Mouse (Mus musculus) liver, embryonic 15.5 days (tissue): ENCODE data around the gene Pick1. TPM values are rescaled to one million over a fixed set of nuclear protein-coding genes. Genes with fewer than 3 reads are reported as not detected.
A peak's percentile ranks its signal among the peaks of the same experiment; 100 is the strongest.

ENCODE experiments used
- ATAC-seq: fragments of 200-750 bp; cut with Nextera tagmentation; 2 replicates; pipeline ENCODE4 v1.8.0; 2017; ENCODE audit warnings: moderate number of reproducible peaks, mild to moderate bottlenecking, moderate library complexity; ENCODE audit not compliant: insufficient read depth
- H3K27ac ChIP-seq: fragments of 300-500 bp; sonication (generic); replicated peaks from 2 replicates; pipeline ENCODE4 v1.5.1; 2015; ENCODE audit warnings: mild to moderate bottlenecking, inconsistent platforms
- H3K27me3 ChIP-seq: fragments of 300-500 bp; sonication (generic); 2 replicates; pipeline ENCODE4 v1.6.1; 2015; ENCODE audit warnings: mild to moderate bottlenecking, inconsistent platforms
- H3K36me3 ChIP-seq: fragments of 300-500 bp; sonication (generic); replicated peaks from 2 replicates; pipeline ENCODE4 v1.6.1; 2015; ENCODE audit warnings: moderate library complexity, mild to moderate bottlenecking, inconsistent platforms
- H3K4me1 ChIP-seq: fragments of 300-500 bp; sonication (generic); replicated peaks from 2 replicates; pipeline ENCODE4 v1.6.1; 2015; ENCODE audit warnings: inconsistent platforms
- H3K4me2 ChIP-seq: fragments of 300-500 bp; sonication (generic); 2 replicates; pipeline ENCODE4 v1.6.1; 2015; ENCODE audit warnings: moderate library complexity, mild to moderate bottlenecking, inconsistent platforms
- H3K4me3 ChIP-seq: fragments of 300-500 bp; sonication (generic); replicated peaks from 2 replicates; pipeline ENCODE4 v1.5.1; 2015; ENCODE audit warnings: mild to moderate bottlenecking, inconsistent platforms
- H3K9ac ChIP-seq: fragments of 300-500 bp; sonication (generic); 2 replicates; pipeline ENCODE4 v1.6.1; 2015; ENCODE audit warnings: moderate library complexity, mild to moderate bottlenecking, inconsistent platforms
- H3K9me3 ChIP-seq: fragments of 300-500 bp; sonication (generic); replicated peaks from 2 replicates; pipeline ENCODE4 v1.6.1; 2016; ENCODE audit warnings: inconsistent platforms
- WGBS: fragments of 180-500 bp; shearing (Covaris S2); methylation state at CpG from one replicate; pipeline ENCODE4 v1.1.7; 2015; ENCODE audit warnings: mixed read lengths; ENCODE audit not compliant: insufficient replicate concordance; 5-methylcytosine and 5-hydroxymethylcytosine counted together
- polyA plus RNA-seq: library from polyadenylated mRNA; unstranded; fragments of >200 nt; fragmentation: Nextera tagmentation; extraction: Ambion mirVana; gene quantifications from 2 replicates; pipeline ENCODE4 v1.2.1, GENCODE M21; 2015

Pick1 gene
- 12.2 and 13.1 TPM in 2 replicates for polyA plus RNA-seq

GRCm38 (mm10) chr15:79229058-79229821, at the start of gene Pick1, which contains the start of gene Gm49486:
Gene Pick1, plus strand, starts transcription at chr15:79229173.
Gene Gm49486, plus strand, starts transcription at chr15:79229391.
- peak within 1 kb of the TSS; percentile 84 for H3K27ac ChIP-seq
- H3K9ac ChIP-seq, result peak within 1 kb of the TSS; percentile 72
- H3K9me3 ChIP-seq, result no peaks in the 10 kb centered on the region
- H3K4me2 ChIP-seq, result peak within 1 kb of the TSS; percentile 99
- H3K27me3 ChIP-seq, result no peaks in the 10 kb centered on the region; the same call in 1 of the 2 replicates
- 0 out of 2 replicates have a peak, but pooled peaks cover 6% of the 10 kb centered on the region for H3K36me3 ChIP-seq
- H3K4me3 ChIP-seq, result peak within 1 kb of the TSS; percentile 84
- peak; percentile 64 for ATAC-seq
- under 1% methylated on average over 51 of the region's 51 CpGs for WGBS
- H3K4me1 ChIP-seq, result peaks cover 18% of the 10 kb centered on the region

DNA sequence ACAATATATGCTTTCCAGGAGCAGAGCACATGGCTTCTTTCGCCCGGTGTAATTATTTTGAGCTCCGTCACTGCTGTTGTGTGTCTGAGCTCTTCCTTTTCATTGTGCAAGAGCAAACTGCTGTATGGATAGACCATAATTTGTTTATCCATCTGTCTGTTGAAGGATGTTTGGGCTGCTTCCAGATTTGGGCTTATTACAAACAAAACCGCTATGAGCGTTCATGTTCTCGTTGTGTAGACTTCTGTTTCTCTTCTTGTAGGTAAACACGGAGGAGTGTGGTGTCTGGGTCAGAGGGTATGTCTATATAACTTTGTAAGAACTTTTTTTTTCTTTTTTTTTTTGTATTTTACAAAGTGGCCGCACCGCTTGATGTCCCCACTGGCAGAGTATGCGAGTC, 43.8 kb upstream of the Pick1 start:
- Histone ChIP-seq H3K9me3 (no peaks in the 10 kb centered on the region), H3K27ac (peak overlapping the region; percentile 64), H3K27me3 (no peaks in the 10 kb centered on the region; the same call in 1 of the 2 replicates), H3K4me1 (peaks cover 3% of the 10 kb centered on the region; the same call in 1 of the 2 replicates), H3K4me3 (no peak overlapping the region), H3K4me2 (no peak overlapping the region), H3K9ac (no peak overlapping the region), H3K36me3 (no peaks in the 10 kb centered on the region)
- 67% methylated on average over 10 of the region's 10 CpGs for WGBS
- ATAC-seq, result peak; percentile 57; the same call in 1 of the 2 replicates

- no peak overlapping the region for H3K27ac ChIP-seq
- H3K4me1 ChIP-seq, result peaks cover 3% of the 10 kb centered on the region; the same call in 1 of the 2 replicates
Measured at GRCm38 (mm10) chr15:79187819-79188218, 41.2 kb upstream of the Pick1 start.

GRCm38 (mm10) chr15:79191426-79191825, 37.5 kb upstream of the Pick1 start:
- no peaks in the 10 kb centered on the region for H3K27me3 ChIP-seq
- H3K36me3 ChIP-seq, result no peaks in the 10 kb centered on the region
- H3K4me3 ChIP-seq, result no peak overlapping the region
- no peaks in the 10 kb centered on the region for H3K9me3 ChIP-seq
- H3K9ac ChIP-seq, result no peak overlapping the region
- 80% methylated on average over 2 of the region's 2 CpGs for WGBS
- no peak for ATAC-seq
- peaks cover 7% of the 10 kb centered on the region for H3K4me1 ChIP-seq
- no peak overlapping the region for H3K4me2 ChIP-seq
- no peak overlapping the region for H3K27ac ChIP-seq

More at GRCm38 (mm10) chr15:79187819-79188218, 41.2 kb upstream of the Pick1 start:
- no peak overlapping the region for H3K9ac ChIP-seq
- WGBS, result 64% methylated on average over 8 of the region's 8 CpGs
- no peak overlapping the region for H3K4me3 ChIP-seq
- H3K36me3 ChIP-seq, result no peaks in the 10 kb centered on the region
- no peak overlapping the region for H3K4me2 ChIP-seq
- peak; percentile 58; the same call in 1 of the 2 replicates for ATAC-seq
- no peaks in the 10 kb centered on the region; the same call in 1 of the 2 replicates for H3K27me3 ChIP-seq
- no peaks in the 10 kb centered on the region for H3K9me3 ChIP-seq

- ATAC-seq, result no peak
- no peak overlapping the region for H3K4me3 ChIP-seq
- no peaks in the 10 kb centered on the region for H3K36me3 ChIP-seq
- no peaks in the 10 kb centered on the region for H3K9me3 ChIP-seq
- no peak overlapping the region for H3K4me2 ChIP-seq
- no peak overlapping the region for H3K9ac ChIP-seq
- 74% methylated on average over 6 of the region's 6 CpGs for WGBS
- no peaks in the 10 kb centered on the region for H3K27me3 ChIP-seq
- H3K27ac ChIP-seq, result no peak overlapping the region
- peaks cover 7% of the 10 kb centered on the region for H3K4me1 ChIP-seq
Measured at GRCm38 (mm10) chr15:79192450-79192849, 36.5 kb upstream of the Pick1 start.

GRCm38 (mm10) chr15:79192885-79193845, 35.8 kb upstream of the Pick1 start:
- H3K36me3 ChIP-seq, result no peaks in the 10 kb centered on the region
- H3K9me3 ChIP-seq, result no peaks in the 10 kb centered on the region
- H3K4me3 ChIP-seq, result no peak overlapping the region
- H3K4me2 ChIP-seq, result no peak overlapping the region
- H3K27me3 ChIP-seq, result 0 out of 2 replicates have a peak, but pooled peaks cover 1% of the 10 kb centered on the region
- H3K9ac ChIP-seq, result no peak overlapping the region
- no peak for ATAC-seq
- no peak overlapping the region for H3K27ac ChIP-seq
- H3K4me1 ChIP-seq, result peaks cover 7% of the 10 kb centered on the region
- WGBS, result 52% methylated on average over 27 of the region's 27 CpGs

GRCm38 (mm10) chr15:79194048-79194447, 34.9 kb upstream of the Pick1 start:
- H3K36me3 ChIP-seq, result no peaks in the 10 kb centered on the region
- H3K9ac ChIP-seq, result no peak overlapping the region
- H3K27ac ChIP-seq, result no peak overlapping the region
- no peak overlapping the region for H3K4me3 ChIP-seq
- 0 out of 2 replicates have a peak, but pooled peaks cover 4% of the 10 kb centered on the region for H3K27me3 ChIP-seq
- no peaks in the 10 kb centered on the region for H3K9me3 ChIP-seq
- no peak for ATAC-seq
- WGBS, result 34% methylated on average over 9 of the region's 9 CpGs
- H3K4me2 ChIP-seq, result no peak overlapping the region
- peaks cover 7% of the 10 kb centered on the region for H3K4me1 ChIP-seq

GRCm38 (mm10) chr15:79194946-79195345, 34.0 kb upstream of the Pick1 start:
- Histone ChIP-seq H3K9me3 (no peaks in the 10 kb centered on the region), H3K4me3 (no peak overlapping the region), H3K27ac (no peak overlapping the region), H3K9ac (no peak overlapping the region), H3K27me3 (0 out of 2 replicates have a peak, but pooled peaks cover 4% of the 10 kb centered on the region), H3K4me1 (peaks cover 7% of the 10 kb centered on the region), H3K36me3 (no peaks in the 10 kb centered on the region), H3K4me2 (no peak overlapping the region)
- ATAC-seq, result peak; percentile 57
- WGBS, result 50% methylated on average over 2 of the region's 2 CpGs

DNA sequence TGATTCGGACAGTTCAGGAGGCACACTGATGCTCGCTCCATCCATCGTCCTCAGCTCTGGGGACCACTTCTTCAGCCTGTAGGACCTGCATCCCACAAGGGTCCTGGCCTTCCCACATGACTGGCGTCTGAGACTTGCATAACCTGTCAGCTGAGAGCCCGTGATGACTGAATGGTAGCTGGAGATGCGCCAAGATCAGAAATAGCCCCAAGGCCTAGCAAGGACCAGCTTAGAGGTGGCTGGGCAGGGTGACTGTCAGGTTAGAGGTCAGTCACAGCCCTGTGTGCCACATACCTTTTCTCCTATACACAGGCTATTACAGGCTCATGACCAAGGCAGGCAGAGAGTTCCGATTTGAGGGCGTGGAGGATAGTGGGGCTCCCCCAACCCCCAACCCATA, 33.5 kb upstream of the Pick1 start:
- Histone ChIP-seq H3K9ac (no peak overlapping the region), H3K4me3 (no peak overlapping the region), H3K27me3 (0 out of 2 replicates have a peak, but pooled peaks cover 4% of the 10 kb centered on the region), H3K4me1 (peaks cover 7% of the 10 kb centered on the region), H3K9me3 (no peaks in the 10 kb centered on the region), H3K27ac (no peak overlapping the region), H3K36me3 (no peaks in the 10 kb centered on the region), H3K4me2 (no peak overlapping the region)
- ATAC-seq, result 0 out of 2 replicates have a peak, but pooled peaks have one; percentile 46
- 64% methylated on average over 8 of the region's 8 CpGs for WGBS

DNA sequence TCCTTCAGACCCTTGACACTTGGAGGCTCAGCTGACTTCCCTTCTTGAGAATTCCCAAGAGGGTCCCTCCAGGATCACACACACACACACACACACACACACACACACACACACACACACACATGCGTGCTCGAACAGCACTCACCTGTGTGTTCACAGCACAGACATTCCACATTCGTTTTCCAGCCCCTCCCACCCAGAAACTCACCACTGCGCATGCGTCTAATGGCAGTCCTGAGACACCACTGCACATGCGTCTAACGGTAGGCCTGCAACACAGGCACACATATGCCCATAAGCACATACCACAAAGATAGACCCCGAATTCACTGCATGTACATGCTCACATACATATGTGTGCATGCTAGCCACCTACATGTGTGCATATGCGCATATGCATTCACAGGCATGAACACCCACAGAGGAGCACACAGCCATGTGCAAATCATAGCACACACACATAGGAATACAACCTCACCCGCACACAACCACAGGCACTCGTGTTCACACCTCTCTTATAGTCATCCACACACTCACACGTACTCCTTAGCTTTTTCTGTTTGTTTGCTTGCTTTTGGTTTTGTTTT, 29.5 kb upstream of the Pick1 start:
- Histone ChIP-seq H3K4me1 (peaks cover 10% of the 10 kb centered on the region), H3K36me3 (no peaks in the 10 kb centered on the region), H3K27ac (no peak overlapping the region), H3K4me2 (no peak overlapping the region), H3K9me3 (no peaks in the 10 kb centered on the region), H3K27me3 (peaks cover 14% of the 10 kb centered on the region), H3K9ac (no peak overlapping the region), H3K4me3 (no peak overlapping the region)
- ATAC-seq, result no peak
- 74% methylated on average over 12 of the region's 12 CpGs for WGBS
